Mouse (Mus musculus) bone marrow macrophage, adult 2 months (primary cell): Measurements from ENCODE around the gene Dlgap3. TPM values are rescaled to one million over a fixed set of nuclear protein-coding genes. Genes with fewer than 3 reads are reported as not detected.

ENCODE experiments used
- H3K27ac ChIP-seq: 2 replicates; pipeline ENCODE4 v1.5.1; 2012; ENCODE audit warnings: low read depth, low read length; ENCODE audit not compliant: insufficient read depth
- H3K4me1 ChIP-seq: 2 replicates; pipeline ENCODE4 v1.6.1; 2012; ENCODE audit warnings: low read length; ENCODE audit not compliant: control insufficient read depth, insufficient read depth
- H3K4me3 ChIP-seq: 2 replicates; pipeline ENCODE4 v1.5.1; 2012; ENCODE audit warnings: mild to moderate bottlenecking, low read length, moderate library complexity; ENCODE audit not compliant: insufficient read depth
- CTCF ChIP-seq: IDR thresholded peaks from 2 replicates; pipeline ENCODE4 v1.5.1; 2012; ENCODE audit warnings: low read depth, mild to moderate bottlenecking, low read length, moderate library complexity
- POLR2A ChIP-seq: IDR thresholded peaks from 2 replicates; pipeline ENCODE4 v1.6.1; 2012; ENCODE audit warnings: mild to moderate bottlenecking, low read depth, low read length, borderline replicate concordance
- polyA plus RNA-seq: library from polyadenylated mRNA; stranded (reverse); fragments of >200 nt; gene quantifications from 2 replicates; pipeline ENCODE4 v1.2.4, GENCODE M21; 2012; ENCODE audit not compliant: missing spikeins, insufficient read depth, insufficient read length

The Dlgap3 gene
- polyA plus RNA-seq, 1 experiment = not detected

DNA sequence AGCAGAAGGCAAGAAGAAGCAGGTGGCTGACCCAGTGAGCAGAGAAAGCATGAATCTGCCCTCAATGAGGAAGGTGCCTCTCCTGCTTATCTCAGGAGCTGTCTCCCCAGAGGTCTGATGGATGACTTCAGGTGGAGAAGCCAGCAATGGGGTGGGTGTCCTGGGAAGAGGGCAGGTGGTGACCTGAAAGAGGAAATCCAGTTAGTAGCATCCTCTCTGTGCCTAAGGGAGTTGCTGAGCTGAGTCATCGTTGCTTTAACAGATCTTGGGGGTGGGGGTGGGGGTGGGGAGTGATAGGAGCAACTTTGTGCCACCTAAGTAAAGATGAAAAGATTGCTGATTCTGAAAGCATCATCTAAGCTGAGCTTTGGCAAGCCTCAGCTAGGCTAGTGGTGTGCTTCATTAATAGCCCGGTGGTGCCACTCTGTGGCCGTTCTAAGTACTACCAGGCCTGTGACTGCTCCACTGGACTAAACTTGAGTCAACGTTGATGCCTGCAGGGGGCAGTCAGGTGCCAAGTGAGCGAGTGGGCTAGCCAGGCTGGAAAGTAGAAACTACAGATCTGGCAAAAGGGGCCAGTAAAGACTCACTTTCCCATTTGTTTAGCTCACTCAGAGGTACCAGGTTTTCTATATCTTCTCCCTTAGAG lies 80.8 kb downstream of the Dlgap3 start:
- H3K4me3 ChIP-seq = no peak overlapping the region
- H3K27ac ChIP-seq = no peak overlapping the region
- H3K4me1 ChIP-seq = peaks cover 9% of the 10 kb centered on the region
- TF ChIP-seq POLR2A = no peak
- TF ChIP-seq CTCF = peak; percentile 90

DNA sequence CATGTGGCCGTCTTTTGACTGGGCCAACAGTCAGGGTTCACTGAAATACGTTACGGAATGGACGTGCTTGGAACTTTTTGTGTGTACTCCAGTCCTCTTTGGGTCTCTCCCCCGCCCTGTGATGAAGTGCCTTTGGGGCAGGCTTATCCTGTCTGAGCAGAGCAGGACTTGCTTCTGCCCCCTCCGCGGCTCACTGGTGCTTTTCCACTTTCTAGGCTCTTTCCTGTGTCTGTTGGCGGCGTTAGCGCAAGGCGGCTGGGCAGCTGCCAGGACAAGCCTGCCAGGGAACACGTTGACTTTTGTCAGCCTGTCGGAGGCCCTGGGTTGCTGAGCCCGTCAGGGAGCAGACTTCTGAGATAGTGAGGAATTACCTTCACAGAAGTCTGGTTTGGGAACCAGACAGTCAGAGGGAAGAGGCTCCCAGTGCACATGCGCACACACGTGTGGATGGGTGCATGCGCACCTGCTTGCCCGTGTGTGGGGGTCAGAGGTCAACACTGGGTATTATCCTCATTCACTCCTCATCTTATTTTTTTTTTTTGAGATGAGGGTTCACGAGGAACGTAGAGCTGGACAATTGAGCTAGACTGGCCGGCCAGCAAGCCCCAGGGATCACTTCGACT lies 83.1 kb downstream of the Dlgap3 start:
- H3K4me3 ChIP-seq = no peak overlapping the region
- TF ChIP-seq POLR2A (no peak), CTCF (no peak)

GRCm38 (mm10) chr4:127256739-127257138 lies 87.7 kb downstream of the Dlgap3 start:
- Histone ChIP-seq H3K4me3 (no peak overlapping the region), H3K27ac (no peak overlapping the region), H3K4me1 (no peaks in the 10 kb centered on the region)
- TF ChIP-seq CTCF (no peak), POLR2A (no peak)

More for the DNA sequence above, 83.1 kb downstream of the Dlgap3 start:
- Histone ChIP-seq H3K27ac (no peak overlapping the region), H3K4me1 (no peaks in the 10 kb centered on the region)

DNA sequence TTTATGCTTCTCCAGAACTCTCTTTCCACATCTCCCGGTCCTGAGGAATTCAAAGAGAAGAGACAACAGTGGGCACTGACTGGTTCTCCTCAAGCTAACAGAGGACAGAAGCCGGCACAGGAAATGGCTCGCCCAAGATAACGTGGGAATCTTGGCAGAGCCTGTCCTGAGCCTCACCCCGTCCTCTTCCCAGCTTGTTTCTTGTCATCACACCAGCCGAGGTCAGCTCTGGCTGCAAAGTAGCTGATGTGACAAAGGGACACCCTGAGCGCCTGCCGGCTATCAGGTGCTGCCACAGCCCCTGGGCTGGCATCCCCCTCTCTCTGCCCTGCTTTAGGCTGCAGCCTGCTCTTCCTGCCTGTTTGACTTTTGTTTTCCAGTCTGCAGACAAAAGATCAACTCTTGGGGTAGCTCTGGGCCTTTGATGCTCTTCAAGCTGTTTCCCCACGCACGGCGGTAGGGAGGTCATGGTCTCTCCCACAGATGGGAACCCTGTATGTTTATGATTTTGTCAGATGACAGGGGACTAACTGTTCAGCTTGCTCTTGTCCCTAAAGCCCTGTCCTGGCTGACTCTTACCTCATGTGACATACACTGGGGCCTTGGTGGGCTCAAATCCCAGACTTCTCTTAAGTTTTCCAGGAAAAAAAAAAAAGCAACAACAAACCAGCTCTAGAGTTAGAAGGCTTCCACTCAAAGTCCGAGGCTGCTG lies 89.3 kb downstream of the Dlgap3 start:
- Histone ChIP-seq H3K4me3 (no peak overlapping the region), H3K4me1 (no peaks in the 10 kb centered on the region)
- TF ChIP-seq POLR2A (no peak), CTCF (no peak)

DNA sequence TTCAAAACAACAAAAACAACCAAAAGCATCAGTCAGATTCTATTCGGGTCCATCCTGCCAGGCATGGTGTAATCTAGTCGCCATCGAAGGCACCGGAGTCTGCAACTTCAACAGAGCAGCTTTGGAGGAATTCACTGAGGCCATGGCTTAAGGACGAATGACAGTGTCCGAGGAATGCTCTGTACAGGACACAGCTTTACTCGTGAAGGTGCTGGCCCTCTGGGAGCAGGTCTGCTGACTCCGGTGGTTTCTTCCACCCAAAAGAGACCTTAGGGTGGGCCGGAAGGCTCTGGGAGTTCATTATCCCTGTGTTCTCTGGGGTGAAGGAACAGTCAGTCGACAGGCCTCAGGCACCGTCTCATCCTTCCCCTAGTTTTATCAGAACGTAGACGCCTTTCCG lies 92.6 kb downstream of the Dlgap3 start:
- Histone ChIP-seq H3K4me3 (no peak overlapping the region), H3K4me1 (no peaks in the 10 kb centered on the region), H3K27ac (no peak overlapping the region)
- TF ChIP-seq POLR2A (no peak), CTCF (no peak)

More for the DNA sequence above, 89.3 kb downstream of the Dlgap3 start:
- H3K27ac ChIP-seq = no peak overlapping the region

- Histone ChIP-seq H3K4me1 (no peaks in the 10 kb centered on the region), H3K4me3 (no peak overlapping the region), H3K27ac (no peak overlapping the region)
- TF ChIP-seq CTCF = no peak
- TF ChIP-seq POLR2A = no peak
Observed at GRCm38 (mm10) chr4:127263438-127264182, 94.6 kb downstream of the Dlgap3 start.

DNA sequence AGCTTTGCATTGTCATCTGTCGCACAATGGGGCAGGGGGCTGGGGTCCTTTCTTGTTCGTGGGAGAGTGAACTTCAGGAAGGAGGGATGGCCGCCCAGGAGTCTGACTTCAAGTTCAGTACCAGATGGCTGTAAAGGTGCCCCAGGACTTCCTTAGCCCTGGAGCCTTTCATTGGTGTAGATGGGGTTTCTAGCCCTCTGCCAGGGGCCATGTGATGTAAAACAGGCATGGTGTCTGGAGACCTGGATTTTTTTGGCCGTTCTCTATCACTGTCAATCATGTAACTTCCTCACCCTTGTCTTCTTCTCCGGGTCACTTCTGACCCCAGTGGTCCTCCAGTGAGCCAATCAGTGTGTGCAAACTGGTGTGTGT lies 95.2 kb downstream of the Dlgap3 start:
- no peaks in the 10 kb centered on the region for H3K4me1 ChIP-seq
- TF ChIP-seq POLR2A = no peak
- no peak for TF ChIP-seq CTCF
- no peak overlapping the region for H3K27ac ChIP-seq
- no peak overlapping the region for H3K4me3 ChIP-seq

DNA sequence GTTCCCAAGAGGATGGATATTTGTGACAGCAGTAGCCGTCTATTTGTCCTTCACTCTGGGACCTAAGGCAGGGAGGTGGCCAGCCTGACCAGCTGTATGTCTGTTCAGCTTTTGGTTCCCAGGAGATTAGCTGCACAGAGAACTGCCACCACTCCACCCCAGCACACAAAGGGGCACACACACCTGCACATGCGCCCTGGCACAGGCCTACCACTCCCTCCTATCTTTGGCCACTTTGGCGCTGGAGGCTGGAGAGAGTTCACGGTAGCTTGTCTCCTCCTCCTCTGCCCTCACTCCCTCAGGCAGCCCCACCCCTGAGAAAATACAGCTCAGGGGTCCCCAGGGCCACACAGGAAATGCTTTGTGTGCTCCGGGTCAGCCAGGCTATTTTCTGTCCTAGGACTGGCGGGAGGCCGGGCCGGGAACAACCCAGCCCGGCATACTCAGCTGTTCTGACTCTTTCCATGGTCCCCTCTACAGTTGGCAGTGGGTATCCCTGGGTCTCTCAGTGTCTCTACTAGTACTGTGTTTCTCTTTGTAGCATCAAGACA lies 109.5 kb downstream of the Dlgap3 start:
- no peak for TF ChIP-seq CTCF
- no peak for TF ChIP-seq POLR2A

GRCm38 (mm10) chr4:127279241-127279640 lies 110.2 kb downstream of the Dlgap3 start:
- H3K27ac ChIP-seq = no peak overlapping the region
- no peak overlapping the region for H3K4me3 ChIP-seq
- no peak for TF ChIP-seq CTCF
- no peak for TF ChIP-seq POLR2A
- no peaks in the 10 kb centered on the region for H3K4me1 ChIP-seq

More for the DNA sequence above, 109.5 kb downstream of the Dlgap3 start:
- Histone ChIP-seq H3K4me1 (no peaks in the 10 kb centered on the region), H3K4me3 (no peak overlapping the region), H3K27ac (no peak overlapping the region)

Other genes starting within 250 kb of the Dlgap3 start
- 18.5 and 18.9 TPM in 2 replicates for gene Zmym4, start 201.1 kb upstream of the Dlgap3 start, polyA plus RNA-seq
- gene Sfpq, start 147.9 kb upstream of the Dlgap3 start, polyA plus RNA-seq = 229 and 243 TPM in 2 replicates
- gene Zmym1, start 108.1 kb upstream of the Dlgap3 start, polyA plus RNA-seq = 8.2 and 13.2 TPM in 2 replicates
- gene Zmym6, start 91.8 kb upstream of the Dlgap3 start, polyA plus RNA-seq = 26.1 and 27.3 TPM in 2 replicates
- gene Tmem35b, start 45.5 kb upstream of the Dlgap3 start, polyA plus RNA-seq = 24.9 and 34.6 TPM in 2 replicates
- 29.4 and 32.6 TPM in 2 replicates for gene Smim12, start 74.6 kb downstream of the Dlgap3 start, polyA plus RNA-seq
- gene Gja4, start 144.8 kb downstream of the Dlgap3 start, polyA plus RNA-seq = not detected in 2 replicates
- gene Gjb3, start 161.6 kb downstream of the Dlgap3 start, polyA plus RNA-seq = not detected in 2 replicates
- not detected in 2 replicates for gene Gjb4, start 184.9 kb downstream of the Dlgap3 start, polyA plus RNA-seq
- gene Gjb5, start 189.0 kb downstream of the Dlgap3 start, polyA plus RNA-seq = not detected in 2 replicates